Mouse (Mus musculus) urinary bladder, adult 18-20 months (tissue): Measurements from ENCODE around the gene Ak5.

ENCODE experiments used
- DNase-seq, 2 experiments: peaks; one replicate each; pipeline ENCODE4 v3.0.0; 2022; ENCODE audit warnings: low spot score in 2 of 2, mixed read lengths in 2 of 2

Gene Ak5

DNA sequence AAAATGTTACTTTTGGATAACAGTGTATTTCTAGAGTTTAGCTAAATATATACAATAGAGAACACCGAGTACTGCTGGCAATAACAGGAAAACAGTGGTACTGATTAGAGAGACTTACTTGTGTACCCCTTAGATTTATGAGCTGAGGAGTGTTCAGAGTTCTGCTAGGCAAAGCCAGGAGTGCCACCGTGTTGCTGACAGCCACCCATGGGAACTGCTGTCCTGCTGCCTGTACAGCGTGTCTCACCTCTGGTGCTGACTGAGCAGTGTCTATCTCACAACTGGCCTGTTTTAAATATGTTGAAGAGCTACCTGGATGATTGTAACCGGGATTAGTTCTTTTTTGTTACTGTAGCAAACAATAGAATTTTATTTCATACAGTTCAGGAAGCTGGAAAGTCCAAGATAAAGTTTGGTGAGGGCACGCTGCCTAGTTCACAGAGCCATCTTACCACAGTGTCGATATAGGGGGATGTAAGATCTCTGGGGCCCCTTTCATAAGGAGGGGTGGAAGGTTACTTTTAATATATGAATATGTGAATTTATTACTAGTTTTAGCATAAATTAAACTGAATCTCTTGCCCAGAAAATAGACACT, 103.5 kb downstream of the Ak5 start:
- DNase-seq, result no peak

GRCm38 (mm10) chr3:152563833-152564232, 104.3 kb downstream of the Ak5 start:
- no peak for DNase-seq

- no peak for DNase-seq
These were observed 106.5 kb downstream of the Ak5 start for GRCm38 (mm10) chr3:152561708-152562107.

GRCm38 (mm10) chr3:152559295-152559694, 108.9 kb downstream of the Ak5 start:
- DNase-seq, result no peak

- DNase-seq, result no peak
These were observed 110.1 kb downstream of the Ak5 start for GRCm38 (mm10) chr3:152558106-152558505.

GRCm38 (mm10) chr3:152557659-152558058, 110.5 kb downstream of the Ak5 start:
- DNase-seq, result no peak

DNA sequence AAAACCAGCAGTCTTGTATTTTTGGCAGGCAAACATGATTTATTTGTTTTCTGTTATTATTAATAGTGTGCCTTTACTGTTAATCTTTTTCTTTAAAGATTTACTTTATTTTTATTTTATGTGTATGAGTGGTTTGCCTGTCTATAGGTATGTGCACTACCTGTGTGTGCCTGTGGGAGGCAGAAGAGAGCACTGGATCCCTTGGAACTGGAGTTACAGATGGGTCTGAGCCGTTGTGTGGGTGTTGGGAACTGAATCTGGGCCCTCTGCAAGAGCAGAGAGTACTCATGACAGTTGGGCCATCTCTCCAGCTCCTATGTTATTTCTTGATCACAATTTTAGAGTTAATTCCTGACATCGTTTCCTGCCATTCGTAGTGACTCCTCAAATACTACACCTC, 111.2 kb downstream of the Ak5 start:
- DNase-seq, result no peak

DNA sequence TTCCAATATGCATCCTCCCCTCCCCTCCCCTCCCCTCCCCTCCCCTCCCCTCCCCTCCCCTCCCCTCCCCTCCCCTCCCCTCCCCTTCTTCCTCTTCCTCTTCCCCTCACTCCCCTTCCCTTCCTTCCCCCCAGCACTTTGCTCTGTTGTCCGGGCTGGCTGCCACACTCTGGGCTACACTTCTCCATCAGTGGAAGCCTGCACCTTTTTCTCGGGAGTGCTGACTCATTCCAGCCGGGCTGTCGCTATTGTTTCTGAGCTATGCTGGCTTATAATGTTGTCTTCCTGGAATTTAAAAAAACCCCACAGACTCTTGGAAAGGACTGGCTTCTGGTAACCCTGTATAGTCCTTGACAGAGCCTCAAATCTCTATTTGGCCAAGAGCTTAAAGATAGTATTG, 111.7 kb downstream of the Ak5 start:
- no peak for DNase-seq

- DNase-seq, result no peak
These were observed 112.9 kb downstream of the Ak5 start for GRCm38 (mm10) chr3:152555216-152555615.

GRCm38 (mm10) chr3:152554366-152554765, 113.8 kb downstream of the Ak5 start:
- DNase-seq, result no peak

GRCm38 (mm10) chr3:152552641-152553040, 115.5 kb downstream of the Ak5 start:
- no peak for DNase-seq

DNA sequence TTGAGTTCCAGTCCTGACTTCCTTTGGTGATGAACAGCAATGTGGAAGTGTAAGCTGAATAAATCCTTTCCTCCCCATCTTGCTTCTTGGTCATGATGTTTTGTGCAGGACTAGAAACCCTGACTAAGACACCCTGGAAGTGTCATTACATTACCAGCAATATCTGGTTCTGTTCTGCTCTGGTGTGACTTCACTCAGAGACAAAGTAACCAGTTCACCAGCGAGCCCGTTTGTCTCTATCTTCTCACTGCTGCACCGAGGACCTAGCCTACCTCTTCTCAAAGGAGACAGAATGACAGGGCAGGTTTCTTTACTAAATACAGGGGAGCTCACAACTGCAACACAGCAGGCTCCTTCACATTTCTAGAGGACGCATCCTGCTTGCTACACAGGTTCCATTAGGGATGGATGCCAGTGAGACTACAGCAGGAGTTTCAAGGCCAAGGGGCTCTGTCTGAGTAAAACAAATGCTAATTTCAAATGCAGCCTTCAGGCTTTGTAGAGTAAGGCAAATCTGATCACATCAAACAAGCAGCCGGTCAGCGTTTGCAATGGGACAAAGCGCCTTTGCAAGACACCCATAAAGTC, 117.5 kb downstream of the Ak5 start:
- DNase-seq, result no peak

DNA sequence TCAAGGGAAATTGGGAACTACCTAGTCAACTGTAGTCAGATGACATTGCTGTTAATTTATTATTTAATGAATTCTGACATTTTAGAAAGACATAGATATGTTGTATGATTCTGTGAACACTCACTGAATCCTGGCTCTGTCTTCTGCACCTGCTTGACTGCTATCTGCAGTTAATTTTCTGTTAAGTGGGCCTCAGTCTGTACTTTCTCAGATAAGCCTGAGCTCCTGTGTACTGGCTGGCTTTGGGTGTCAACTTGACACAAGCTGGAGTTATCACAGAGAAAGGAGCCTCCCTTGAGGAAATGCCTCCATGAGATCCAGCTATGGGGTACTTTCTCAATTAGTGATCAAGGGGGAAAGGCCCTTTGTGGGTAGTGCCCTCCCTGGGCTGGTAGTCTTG, 118.1 kb downstream of the Ak5 start:
- DNase-seq, result no peak

- no peak for DNase-seq
These were observed 123.2 kb downstream of the Ak5 start for GRCm38 (mm10) chr3:152544921-152545320.

- no peak for DNase-seq
These were observed 125.9 kb downstream of the Ak5 start for GRCm38 (mm10) chr3:152542298-152542697.

DNA sequence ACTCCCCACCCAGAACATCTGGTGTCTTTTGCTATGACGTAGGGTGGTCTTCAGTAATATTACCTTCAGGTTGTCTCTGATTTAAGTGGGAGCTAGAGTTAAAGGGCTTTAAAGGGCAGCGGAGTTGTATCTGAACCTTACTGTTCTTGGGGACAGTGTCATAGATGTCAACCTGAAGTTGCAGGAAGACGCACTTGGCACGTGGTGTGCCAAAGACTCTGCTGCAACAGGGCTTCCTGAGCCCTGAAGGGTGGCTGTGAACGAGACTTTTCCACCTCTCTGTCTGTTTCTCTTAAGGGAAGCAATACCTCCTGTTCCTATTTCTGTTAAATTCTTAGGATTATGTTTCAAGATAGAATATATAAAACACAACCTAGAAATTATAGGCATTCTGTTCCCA, 137.8 kb downstream of the Ak5 start:
- DNase-seq, result no peak

GRCm38 (mm10) chr3:152529058-152529972, 138.8 kb downstream of the Ak5 start:
- DNase-seq, result no peak

- DNase-seq, result no peak
These were observed 141.4 kb downstream of the Ak5 start for GRCm38 (mm10) chr3:152526721-152527120.

DNA sequence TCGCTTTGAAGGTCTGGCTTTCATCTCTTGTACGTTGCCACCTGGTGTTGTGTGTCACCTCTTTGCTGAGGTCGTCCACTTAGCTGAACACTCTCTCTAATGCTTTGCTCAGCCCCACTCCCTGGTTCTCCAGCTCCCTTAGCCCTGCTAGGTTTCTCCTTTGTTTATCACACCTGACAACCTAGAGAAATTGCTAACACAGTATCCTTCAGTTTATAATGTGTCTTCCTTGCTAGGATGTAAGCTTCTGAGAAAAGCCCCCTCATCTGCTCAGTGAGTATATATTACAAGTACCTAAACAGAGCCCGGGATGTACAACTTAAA, 144.9 kb downstream of the Ak5 start:
- no peak for DNase-seq

- no peak for DNase-seq
These were observed 145.4 kb downstream of the Ak5 start for GRCm38 (mm10) chr3:152522634-152523314.

GRCm38 (mm10) chr3:152521054-152521453, 147.1 kb downstream of the Ak5 start:
- no peak for DNase-seq

DNA sequence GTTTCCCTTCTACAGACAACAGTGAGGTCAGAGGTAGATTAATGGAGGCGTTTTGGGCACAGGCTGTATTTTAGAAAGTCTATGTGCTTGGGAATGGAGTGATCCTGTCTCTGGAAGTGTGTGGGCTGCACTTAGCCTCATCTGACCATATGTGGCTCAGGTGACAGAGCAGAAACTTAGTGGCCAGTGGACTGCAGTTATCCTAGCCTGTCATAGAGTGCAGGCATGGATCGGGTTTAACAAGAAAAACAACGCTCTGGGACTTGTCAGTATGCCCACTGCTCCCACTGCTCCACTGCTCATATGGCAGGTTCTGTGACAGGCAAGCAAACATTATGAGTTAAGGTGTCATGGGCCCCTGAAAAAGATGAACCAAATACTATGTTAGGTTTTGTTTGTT, 148.1 kb downstream of the Ak5 start:
- no peak for DNase-seq
